Mouse (Mus musculus) liver, postnatal 0 days (tissue): ENCODE measurements around the gene Spg7.

Experiments used
- CTCF ChIP-seq: sonication (generic); IDR thresholded peaks from 2 replicates; pipeline ENCODE4 v1.5.1; 2016; ENCODE audit warnings: antibody characterized with exemption, low read depth
- EP300 ChIP-seq: IDR thresholded peaks from 2 replicates; pipeline ENCODE4 v1.6.1; 2016; ENCODE audit warnings: antibody characterized with exemption, low read depth, mild to moderate bottlenecking

GRCm38 (mm10) chr8:123126193-123126816 is 63.6 kb downstream of the Spg7 start:
- TF ChIP-seq CTCF = no peak
- TF ChIP-seq EP300 = no peak
